Mouse (Mus musculus): ENCODE data around the gene Plekha5.
"Not testable (repeated sequence)": the region's sequence is repeated elsewhere in the genome, so short reads cannot be mapped to it uniquely, and the experiment has no call there.

Gene Plekha5

DNA sequence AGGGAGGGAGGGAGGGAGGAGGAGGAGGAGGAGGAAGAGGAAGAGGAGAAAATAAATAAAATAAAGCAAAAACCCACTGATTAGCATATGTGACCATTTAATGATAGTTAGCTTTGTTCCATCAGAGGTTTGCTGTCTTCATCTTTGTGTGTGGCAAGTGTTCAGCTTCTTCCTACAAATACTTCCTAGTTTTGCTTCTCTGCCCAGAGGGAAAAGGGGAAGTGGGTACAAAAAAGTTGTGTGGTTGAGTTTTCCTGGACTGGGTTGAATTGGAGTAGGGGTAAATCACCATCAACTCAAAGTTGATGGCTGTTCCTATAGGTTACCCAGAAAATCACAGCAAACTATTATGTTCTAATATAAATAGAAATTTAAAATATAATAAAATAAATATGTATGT lies 65.7 kb downstream of the Plekha5 start:
- DNase-seq (ENCODE audit: low spot score in 2 of 2), result no peak

DNA sequence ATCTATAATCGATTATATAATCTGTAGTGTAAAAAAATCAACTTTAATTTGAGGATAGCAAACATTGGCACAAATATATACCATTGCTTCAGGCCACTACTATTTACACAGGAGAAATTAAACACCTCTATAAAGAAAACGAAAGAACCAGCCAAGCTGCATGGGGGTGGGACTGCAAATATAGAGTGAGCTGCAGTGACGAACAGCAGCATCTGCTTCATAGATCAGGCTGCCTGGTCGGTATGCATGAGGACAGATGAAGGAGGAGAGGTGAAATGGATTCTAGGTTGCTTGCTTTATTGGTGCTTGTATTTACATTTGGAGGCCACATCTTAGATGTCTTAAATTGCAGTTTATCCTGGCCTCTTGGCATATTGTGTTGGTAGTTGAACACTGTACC lies 66.4 kb downstream of the Plekha5 start:
- DNase-seq (ENCODE audit: low spot score in 2 of 2), result peak in 1 of 2 experiments; percentile 63

DNA sequence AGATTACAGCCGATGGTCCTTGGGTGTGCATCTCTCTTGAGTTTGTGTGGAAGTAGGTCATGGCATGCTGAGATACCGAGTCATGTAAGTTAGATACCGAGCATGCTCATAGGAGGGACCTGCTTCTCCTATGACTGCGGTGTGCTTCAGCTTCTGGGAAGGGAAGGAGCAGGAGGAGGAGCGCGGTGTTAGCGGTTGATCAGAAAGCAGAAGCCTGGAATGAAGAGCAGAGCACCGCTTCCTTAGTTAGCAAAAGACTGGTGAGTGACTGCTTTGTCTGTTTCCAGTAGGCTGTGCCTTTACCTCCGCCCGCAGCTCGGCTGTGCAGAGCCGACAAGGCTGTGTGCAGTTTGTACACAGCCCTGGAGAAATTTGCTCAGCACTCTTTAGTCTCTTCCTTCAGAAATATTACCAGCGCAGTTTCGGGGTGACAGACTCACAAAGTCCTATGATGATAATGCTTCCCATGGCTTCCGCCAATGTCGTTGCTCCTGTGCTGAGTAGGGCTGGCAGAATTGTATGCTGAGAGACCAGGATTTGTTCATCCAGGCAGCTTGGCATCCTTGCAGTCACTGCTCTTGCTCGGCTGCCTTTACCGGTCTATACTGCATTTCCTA lies 67.2 kb downstream of the Plekha5 start:
- DNase-seq (ENCODE audit: low spot score in 2 of 2), result peak; percentile 49 to 63

DNA sequence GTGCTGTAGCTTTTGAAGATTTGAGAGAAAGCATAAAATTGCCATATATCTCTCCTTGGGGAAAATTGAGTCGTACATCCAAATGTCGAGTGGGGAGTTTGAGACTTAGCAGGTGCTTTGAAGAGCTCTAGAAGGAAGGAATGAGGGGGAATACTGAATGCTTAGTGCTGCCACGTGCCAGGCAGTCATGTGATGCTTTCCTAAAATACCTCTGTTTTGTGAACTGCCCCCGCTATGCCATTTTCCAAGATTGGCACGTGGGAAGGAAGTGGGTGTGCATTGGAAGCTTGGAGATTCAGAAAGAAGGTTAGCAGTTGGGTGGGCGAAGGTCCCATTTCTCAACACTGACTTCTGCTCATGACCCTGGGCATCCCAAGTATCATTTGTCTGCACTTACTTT lies 68.2 kb downstream of the Plekha5 start:
- peak; percentile 42 to 85 for DNase-seq (ENCODE audit: low spot score in 2 of 2)

DNA sequence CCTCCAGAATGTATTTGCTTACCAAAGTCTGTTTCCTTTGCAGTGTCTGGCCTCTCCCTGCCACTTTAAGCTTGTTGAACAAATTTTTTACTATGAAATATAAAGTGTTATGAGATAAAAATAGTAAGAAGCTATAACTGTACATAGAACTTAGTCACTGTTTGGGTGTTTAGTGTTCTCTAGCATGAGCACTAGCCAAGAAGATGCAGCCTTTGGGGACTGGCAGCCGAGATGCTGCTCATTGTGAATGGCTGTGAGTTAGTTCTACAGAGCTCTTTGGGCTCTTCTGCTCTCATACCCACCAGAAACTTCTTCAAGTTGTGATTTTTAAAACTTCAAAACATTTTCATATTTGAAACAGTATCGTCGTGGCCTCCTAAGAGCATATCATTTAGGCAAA lies 74.2 kb downstream of the Plekha5 start:
- DNase-seq (ENCODE audit: low spot score in 2 of 2), result no peak

DNA sequence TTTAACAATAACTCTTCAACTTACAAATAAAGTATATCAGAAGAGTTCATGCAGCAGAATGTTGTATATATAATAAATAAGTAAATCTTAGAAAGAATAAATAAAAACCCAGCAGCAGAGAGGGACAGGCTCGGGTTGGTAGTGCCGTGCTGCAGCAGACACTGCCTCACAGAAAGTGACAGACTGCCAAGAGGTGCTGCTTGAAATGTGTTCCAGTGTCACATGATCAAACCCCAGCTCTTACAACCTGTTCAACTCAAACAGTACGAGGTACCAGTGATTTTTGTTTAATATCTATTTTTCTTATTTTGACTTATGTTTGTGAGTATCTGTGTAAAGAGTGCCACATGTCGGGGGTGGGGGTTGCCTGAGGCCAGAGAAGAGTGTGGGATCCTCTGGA lies 75.1 kb downstream of the Plekha5 start:
- no peak for DNase-seq (ENCODE audit: low spot score in 2 of 2)

DNA sequence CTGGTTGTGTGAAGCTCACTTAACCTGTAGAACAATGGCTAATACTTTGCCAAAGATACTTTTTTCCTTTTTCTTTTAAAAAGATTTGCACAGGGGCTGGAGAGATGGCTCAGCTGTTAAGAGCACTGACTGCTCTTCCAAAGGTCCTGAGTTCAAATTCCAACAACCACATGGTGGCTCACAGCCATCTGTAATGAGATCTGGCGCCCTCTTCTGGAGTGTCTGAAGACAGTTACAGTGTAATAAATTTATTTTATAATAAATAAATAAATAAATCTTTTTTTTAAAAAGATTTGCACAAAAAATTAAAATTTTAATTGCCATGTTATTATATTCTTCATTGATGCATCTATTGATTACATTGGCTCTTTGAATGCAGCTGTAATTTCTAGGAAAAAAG lies 77.0 kb downstream of the Plekha5 start:
- DNase-seq (ENCODE audit: low spot score in 2 of 2), result not testable (repeated sequence)

DNA sequence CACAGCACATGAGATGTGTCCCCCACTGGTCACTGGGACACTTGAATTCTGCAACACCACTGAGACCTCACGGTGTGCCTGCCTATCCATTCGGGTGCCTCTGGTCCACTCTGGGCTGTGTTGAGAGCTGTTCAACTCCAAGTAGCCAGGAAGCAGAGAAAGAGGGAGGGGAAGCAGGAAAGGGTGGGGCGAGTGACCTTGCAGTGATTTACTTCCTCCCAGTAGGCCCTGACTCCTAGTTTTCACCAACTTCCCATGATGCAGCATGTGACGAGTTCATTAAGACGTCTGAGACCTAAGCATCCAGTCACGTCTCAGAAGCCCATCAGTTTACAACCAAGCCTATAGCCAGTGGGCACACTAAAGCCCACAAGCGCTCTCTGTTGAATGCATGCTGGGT lies 78.0 kb downstream of the Plekha5 start:
- DNase-seq (ENCODE audit: low spot score in 2 of 2), result no peak

DNA sequence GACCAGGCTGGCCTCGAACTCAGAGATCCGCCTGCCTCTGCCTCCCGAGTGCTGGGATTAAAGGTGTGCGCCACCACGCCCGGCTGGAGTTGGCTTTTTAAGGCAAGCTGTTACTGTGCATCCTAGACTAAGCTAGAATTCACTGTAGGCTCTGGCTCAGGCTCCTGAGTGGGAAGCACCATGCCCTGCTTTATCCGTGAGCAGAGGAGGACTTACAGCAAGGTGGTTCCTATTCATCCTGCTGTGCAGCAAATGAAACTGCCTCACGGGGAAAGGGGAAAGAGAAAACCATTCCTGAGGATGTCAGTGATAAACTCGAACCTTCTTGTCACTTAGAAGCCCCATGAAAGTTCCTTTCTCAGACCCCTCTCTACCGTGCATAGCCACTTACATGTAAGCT lies 80.9 kb downstream of the Plekha5 start:
- DNase-seq (ENCODE audit: low spot score in 2 of 2), result no peak

DNA sequence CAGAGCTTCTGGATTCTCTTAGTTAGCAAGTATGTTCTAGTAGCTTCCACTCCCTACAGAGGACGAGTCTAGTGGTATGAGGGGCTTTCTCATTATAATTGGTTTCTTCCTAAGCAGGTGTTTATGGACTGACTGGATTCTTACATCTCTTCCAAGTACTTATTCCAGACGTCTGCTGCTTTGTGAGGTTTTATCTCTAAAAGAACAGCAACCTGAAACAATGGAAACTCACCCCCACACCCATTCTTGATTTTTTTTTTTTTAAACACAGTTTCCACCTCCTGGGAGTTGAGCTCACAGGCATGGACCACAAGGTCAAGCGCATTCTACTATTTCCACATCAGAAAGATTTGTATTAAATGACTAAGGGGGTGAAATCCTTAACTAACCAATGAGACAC lies 83.8 kb downstream of the Plekha5 start:
- DNase-seq (ENCODE audit: low spot score in 2 of 2), result no peak

DNA sequence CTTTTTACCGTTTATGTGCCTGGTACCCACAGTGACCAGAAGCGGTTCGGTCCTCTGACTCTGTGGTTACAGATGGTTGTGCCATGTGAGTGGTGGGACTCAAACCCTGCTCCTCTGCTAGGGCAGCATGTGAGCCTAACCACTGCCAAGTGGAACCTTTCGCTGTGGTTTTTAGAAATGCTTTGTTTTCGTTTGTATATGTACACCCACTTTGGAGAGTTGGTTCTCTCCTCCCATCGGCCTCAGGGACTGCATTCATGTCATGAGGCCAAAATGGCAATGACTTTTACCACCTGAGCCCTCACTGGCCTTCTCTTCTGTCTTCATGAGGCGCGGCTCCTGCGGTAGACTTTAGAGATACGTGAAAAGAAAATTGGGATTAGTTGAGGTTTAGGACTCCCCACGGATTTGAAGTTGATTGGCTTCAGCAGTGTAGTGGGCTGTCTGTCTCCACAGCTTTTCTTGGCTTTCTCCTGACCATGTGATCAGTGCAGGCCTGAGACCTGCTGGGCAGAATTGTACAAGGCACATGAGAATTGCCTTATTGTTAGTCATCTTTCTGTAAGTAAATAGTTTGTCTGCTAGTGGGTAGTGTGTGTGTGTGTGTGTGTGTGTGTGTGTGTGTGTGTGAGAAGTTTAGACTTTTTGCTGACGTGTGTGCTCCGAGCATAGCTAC lies 84.8 kb downstream of the Plekha5 start:
- no peak for DNase-seq (ENCODE audit: low spot score in 2 of 2)

DNA sequence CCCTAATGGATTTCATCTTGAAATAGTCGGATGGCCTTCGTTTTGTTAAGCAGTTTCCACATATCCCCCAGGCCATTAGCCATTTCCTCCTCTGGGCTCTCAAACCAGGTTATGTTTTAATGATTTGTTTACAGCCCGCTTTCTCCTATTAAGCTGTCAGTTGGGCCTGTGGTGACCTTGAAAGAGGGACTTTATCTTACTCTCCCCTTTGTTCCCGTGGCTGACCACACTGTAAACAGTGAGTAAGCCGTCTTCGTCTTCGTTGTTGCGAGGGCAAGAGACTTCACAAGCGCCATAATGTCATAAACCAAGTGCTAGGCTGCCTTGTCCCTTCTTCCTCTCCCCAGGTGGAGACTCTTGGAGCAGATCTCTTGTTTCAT lies 85.3 kb downstream of the Plekha5 start:
- DNase-seq (ENCODE audit: low spot score in 2 of 2), result no peak

DNA sequence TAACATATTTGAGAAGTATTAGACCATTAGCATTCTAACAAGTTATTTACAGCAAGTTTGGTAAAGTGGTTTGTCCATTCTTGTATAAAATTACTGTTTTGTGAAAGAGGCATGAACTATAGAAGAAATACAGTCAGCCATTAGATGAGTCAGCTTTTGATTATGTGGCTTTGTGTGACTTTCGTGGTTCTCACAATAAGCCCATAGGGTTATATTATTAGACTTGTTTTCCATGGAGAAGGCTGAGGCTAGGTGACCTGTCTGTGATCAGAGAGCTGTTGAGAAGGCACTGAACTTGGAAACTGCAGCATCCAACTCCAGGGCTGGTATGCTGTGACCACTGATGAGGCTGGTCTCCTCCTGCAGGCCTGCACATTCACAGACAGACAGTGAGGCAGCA lies 88.2 kb downstream of the Plekha5 start:
- DNase-seq (ENCODE audit: low spot score in 2 of 2), result no peak

DNA sequence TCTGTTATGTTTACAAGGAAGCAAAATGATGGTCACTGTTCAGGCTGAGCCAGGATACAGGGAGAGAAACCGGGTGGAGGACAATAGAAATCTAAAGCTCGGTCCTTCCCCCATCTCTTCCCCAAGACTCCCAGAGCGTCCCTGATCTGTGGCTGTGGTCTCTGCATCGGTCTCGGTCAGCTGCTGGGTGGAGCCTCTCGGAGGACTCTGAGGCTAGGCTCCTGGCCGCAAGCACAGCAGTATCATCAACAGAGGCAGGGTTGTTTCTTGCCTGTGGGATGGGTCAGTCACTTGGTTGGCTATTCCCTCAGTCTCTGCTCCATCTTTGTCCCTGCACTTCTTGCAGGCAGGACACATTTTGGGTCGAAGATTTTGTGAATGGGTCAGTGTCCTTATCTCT lies 88.6 kb downstream of the Plekha5 start:
- no peak for DNase-seq (ENCODE audit: low spot score in 2 of 2)

DNA sequence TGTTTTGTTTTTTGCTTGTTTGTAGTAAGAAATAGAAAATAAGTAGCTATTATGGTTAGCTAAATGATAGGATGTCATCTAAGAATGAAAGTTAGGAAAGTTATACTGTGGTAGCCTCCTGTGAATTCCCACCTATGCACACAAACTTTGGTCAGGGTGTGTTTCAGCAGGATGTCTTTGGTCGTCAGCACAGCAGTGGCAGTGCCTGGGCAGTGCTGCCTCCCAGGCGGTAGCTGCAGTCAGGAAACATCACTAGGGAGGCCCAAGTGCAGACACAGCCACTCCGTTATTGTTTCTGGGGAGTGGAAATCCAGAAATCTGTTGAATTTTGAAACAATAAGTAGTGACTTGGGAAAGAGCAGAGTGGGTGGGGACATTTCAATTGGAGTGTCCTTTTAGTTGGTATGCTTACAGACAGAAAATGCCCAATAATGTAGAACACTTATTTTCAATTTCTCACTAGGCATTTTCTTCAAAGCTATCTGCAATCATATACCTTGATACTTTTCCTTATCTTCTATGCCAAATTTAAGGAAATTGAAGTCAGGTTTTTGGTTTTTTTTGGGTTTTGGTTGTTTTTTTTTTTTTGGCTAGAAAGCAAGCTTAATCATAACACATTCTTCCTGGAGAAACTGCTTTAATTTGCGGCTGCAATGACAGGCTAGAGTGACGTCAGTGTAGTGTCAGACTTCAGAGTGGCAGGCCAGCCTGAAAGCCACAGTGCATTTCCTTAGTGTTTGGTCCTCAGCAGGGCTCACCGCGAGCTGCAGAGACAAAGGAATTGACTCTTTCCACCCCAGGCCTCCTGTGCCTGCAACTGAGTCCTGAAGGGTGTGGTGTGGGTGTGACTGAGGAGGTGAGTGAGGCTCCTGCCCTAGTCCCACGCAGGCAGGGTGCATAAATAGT lies 90.6 kb downstream of the Plekha5 start:
- peak in 1 of 2 experiments; percentile 44 for DNase-seq (ENCODE audit: low spot score in 2 of 2)

DNA sequence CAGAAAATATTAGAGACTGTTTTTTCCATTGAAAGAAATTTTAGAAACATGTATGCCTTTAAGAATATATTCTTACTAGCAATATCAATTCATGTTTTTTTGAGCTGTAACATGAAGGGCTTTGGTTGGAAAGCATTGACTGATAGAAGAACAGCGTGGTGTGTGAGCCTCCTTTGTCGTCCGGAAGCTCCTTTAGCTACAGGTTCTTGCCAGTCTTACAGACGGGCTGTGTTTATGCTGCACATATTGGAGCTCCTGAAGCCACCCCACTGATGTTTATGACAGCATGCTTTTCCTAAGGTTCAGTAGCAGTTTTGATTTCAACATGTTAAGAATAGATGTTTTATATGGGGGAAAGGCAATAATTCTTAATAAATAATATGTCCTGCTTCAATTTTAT lies 91.7 kb downstream of the Plekha5 start:
- no peak for DNase-seq (ENCODE audit: low spot score in 2 of 2)

DNA sequence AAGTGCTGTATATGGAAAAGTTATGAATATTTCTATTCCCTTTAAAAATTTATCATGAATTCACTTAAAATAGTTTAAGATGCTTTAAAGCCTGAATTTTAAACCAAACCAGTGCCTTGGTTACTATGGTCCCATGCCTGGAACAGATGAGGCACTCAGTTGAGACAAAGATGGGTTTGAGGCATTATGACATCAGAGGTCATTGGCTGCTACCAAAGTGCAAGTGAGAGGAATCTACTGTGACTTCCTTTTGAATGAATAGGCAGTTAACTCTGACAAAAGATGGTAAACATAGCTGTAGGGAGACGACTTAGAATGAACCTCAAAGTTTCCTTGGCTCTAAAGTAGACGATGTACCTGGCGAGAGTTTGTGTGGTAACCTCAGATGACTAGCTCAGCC lies 92.3 kb downstream of the Plekha5 start:
- no peak for DNase-seq (ENCODE audit: low spot score in 2 of 2)

DNA sequence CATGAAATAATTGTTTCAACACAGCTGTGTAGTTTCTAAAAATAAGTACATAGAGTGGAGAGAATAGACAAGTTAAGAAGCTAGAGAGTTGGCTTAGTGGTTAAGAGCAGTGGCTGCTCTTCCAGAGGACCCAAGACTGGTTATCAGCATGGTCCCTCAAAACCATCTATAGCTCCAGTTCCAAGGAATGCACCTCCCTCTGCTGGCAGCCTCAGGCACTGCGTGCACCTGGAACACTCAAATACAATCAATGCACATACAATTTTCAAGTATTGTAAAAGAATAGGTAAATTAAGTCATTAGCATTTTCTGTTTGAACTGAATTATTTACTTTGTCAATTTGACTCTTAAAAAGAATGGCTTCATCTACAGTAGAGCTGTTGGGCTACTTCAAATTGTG lies 93.3 kb downstream of the Plekha5 start:
- no peak for DNase-seq (ENCODE audit: low spot score in 2 of 2)

DNA sequence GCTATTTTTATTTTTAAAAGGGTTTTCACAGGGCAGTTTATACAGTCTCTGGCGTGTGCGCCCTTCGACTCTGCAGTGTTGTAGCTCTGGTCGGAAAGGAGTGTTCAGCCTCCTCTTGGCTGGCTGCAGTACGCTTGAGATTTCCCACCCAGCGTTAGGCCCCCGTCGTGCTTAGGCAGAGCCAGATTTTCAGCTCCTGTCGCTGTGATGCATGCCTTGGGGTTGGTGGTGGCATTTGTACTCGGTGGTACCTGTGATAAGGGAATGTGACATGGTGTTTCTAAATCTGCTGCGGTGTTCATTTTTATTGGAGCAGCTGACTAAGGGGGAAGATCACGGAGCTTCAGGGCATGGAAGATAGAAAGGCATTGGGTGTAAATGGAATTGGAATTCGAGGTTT lies 95.2 kb downstream of the Plekha5 start:
- peak in 1 of 2 experiments; percentile 25 for DNase-seq (ENCODE audit: low spot score in 2 of 2)

DNA sequence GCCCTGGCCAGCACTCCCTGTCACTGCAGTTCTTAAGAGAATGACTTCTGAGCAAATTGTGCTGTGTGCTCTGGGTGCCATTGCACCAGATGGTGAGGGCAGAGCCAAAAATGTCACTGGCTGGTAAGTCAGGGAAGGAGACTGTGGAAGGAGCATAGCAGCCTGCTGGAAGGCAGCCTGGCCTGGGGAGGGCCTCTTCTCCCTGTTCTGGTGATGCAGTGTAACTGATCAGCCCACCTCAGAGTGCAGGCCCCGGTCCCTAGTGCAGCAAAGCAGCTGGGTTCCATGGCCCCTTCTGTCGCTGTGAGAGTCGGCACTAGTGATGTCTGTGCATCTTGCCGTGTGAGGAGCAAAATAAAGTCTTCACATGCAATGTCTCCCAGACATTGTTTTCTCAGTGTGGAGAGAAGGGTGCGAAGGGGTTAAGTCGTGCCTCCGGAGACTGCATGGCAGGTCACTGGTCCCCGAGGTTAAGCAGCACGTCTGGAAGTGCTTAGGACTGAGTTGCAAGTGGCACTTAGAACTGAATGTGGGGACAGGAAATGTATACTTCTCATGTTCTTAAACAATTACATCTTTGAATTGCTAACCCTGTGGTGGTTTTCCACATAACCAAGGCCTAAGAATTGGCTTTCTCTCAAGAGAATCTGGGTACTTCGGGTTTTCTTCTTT lies 95.8 kb downstream of the Plekha5 start:
- DNase-seq (ENCODE audit: low spot score in 2 of 2), result peak in 1 of 2 experiments; percentile 38

DNA sequence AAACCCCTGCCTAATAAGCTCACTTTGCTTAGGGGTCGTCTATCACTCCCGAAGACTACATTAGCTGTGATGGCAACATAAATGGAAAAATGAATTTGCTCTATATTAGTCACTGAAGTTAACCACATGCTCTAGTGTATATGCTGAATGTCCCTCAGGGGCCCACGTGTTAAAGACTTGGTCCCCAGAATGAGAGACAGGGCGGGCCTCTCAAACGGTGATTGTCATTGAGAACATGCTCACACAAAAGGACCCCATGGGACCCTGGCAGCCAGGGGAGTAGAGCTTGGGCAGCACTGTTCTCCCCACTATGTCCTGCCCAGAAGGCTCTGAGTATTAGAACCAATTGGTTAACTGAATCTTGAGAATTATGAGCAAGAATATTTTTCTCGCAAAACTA lies 97.1 kb downstream of the Plekha5 start:
- DNase-seq (ENCODE audit: low spot score in 2 of 2), result no peak

DNA sequence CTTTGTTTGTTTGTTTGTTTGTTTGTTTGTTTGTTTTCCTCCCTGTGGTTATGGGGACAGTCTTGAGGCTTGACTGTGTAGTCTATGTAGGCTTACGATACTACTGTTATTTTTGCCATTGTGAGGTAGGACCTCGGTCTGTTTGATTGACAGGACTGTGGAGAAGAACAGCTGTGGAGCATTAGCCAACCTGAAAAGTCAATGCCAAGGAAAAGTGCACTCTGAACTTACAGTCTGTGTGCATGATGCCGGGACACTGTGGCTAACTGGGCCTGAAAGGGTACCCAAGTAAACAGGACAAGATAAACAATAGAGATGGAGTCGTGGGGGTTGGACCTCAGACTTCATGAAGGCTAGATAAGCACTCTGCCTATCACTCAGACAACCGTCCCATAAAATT lies 98.0 kb downstream of the Plekha5 start:
- no peak for DNase-seq (ENCODE audit: low spot score in 2 of 2)
